Mouse (Mus musculus): ENCODE results near the gene Cdh23. TPM values are rescaled to one million over a fixed set of nuclear protein-coding genes. Genes with fewer than 3 reads are reported as not detected.
A peak's percentile ranks its signal among the peaks of the same experiment; 100 is the strongest.

Gene Cdh23
- polyA plus RNA-seq, 1 experiment from 2014 or later = 4.7 TPM

- H3K9ac ChIP-seq (ENCODE audit: low read depth, low read length) = no peak overlapping the region
Measured at GRCm38 (mm10) chr10:60304854-60305628, 391.2 kb downstream of the Cdh23 start.

DNA sequence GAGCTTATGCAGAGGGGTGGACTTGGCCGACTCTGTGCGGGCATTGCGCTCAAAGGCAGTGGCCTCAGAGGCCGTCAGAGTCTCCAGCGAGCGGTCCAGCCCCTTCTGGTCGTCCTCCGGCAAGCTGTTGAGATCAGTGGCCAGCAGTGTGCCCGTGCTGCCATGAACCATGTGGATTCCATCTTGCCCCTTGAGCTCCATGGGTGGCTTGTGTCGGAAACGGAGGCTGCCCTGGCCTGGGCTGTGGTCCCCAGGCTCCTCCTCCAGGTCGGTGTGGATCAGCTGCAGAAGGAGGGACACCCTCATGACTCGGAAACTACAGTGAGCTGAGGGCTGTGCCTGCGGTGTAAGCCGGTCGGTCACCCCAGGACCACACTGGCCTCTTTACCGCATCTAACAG is 392.9 kb downstream of the Cdh23 start:
- H3K9me3 ChIP-seq (replicated peaks; ENCODE audit: control insufficient read depth, low read length, poor library complexity, severe bottlenecking) = no peaks in the 10 kb centered on the region
- H3K36me3 ChIP-seq (ENCODE audit: control insufficient read depth, insufficient read depth, low read length) = peaks cover 29% of the 10 kb centered on the region
- no peaks in the 10 kb centered on the region for H3K27me3 ChIP-seq (ENCODE audit: control insufficient read depth, insufficient read depth, low read depth, low read length)
- WGBS = 84% methylated on average over 17 of the region's 17 CpGs
- H3K27ac ChIP-seq (ENCODE audit: low read length) = no peak overlapping the region
- no peak for ATAC-seq
- no peaks in the 10 kb centered on the region for H3K4me1 ChIP-seq (ENCODE audit: control insufficient read depth, insufficient read depth, low read length)
- no peak overlapping the region for H3K4me2 ChIP-seq (ENCODE audit: low read length)
- no peak overlapping the region for H3K4me3 ChIP-seq (ENCODE audit: low read depth, low read length)
- H3K9ac ChIP-seq (ENCODE audit: low read depth, low read length) = no peak overlapping the region

More at GRCm38 (mm10) chr10:60304854-60305628, 391.2 kb downstream of the Cdh23 start:
- Histone ChIP-seq H3K4me2 (ENCODE audit: low read length) (no peak overlapping the region), H3K27ac (ENCODE audit: low read length) (no peak overlapping the region), H3K27me3 (ENCODE audit: control insufficient read depth, insufficient read depth, low read depth, low read length) (no peaks in the 10 kb centered on the region), H3K4me1 (ENCODE audit: control insufficient read depth, insufficient read depth, low read length) (no peaks in the 10 kb centered on the region), H3K36me3 (ENCODE audit: control insufficient read depth, insufficient read depth, low read length) (peaks cover 15% of the 10 kb centered on the region), H3K4me3 (ENCODE audit: low read depth, low read length) (no peak overlapping the region), H3K9me3 (replicated peaks; ENCODE audit: control insufficient read depth, low read length, poor library complexity, severe bottlenecking) (no peaks in the 10 kb centered on the region)
- peak; percentile 84 for ATAC-seq
- whole genome bisulfite sequencing = 64% methylated on average over 15 of the region's 15 CpGs

DNA sequence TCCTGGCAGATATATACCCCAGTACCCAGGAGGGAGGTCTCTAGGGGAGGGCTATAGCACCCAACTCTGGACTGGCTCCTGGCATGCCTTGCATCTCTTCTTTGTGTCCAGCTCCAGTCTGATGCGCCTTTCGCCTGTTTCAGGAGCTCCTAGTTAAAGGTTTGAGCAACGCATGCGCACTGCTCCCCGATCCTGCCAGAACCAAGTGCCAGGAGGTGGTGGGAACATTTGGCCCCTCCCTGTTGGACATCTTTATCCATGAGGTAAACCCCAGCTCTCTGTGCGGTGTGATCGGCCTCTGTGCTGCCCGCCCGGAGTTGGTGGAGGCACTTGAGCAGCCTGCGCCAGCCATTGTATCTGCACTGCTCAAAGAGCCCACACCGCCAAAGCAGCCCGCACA is 396.7 kb downstream of the Cdh23 start:
- peaks cover 42% of the 10 kb centered on the region for H3K36me3 ChIP-seq (ENCODE audit: control insufficient read depth, insufficient read depth, low read length)
- H3K4me1 ChIP-seq (ENCODE audit: control insufficient read depth, insufficient read depth, low read length) = no peaks in the 10 kb centered on the region
- no peak overlapping the region for H3K9ac ChIP-seq (ENCODE audit: low read depth, low read length)
- H3K27me3 ChIP-seq (ENCODE audit: control insufficient read depth, insufficient read depth, low read depth, low read length) = no peaks in the 10 kb centered on the region
- H3K4me3 ChIP-seq (ENCODE audit: low read depth, low read length) = no peak overlapping the region
- no peak overlapping the region for H3K27ac ChIP-seq (ENCODE audit: low read length)
- 97% methylated on average over 12 of the region's 12 CpGs for WGBS
- no peaks in the 10 kb centered on the region for H3K9me3 ChIP-seq (replicated peaks; ENCODE audit: control insufficient read depth, low read length, poor library complexity, severe bottlenecking)
- ATAC-seq = no peak
- H3K4me2 ChIP-seq (ENCODE audit: low read length) = no peak overlapping the region

DNA sequence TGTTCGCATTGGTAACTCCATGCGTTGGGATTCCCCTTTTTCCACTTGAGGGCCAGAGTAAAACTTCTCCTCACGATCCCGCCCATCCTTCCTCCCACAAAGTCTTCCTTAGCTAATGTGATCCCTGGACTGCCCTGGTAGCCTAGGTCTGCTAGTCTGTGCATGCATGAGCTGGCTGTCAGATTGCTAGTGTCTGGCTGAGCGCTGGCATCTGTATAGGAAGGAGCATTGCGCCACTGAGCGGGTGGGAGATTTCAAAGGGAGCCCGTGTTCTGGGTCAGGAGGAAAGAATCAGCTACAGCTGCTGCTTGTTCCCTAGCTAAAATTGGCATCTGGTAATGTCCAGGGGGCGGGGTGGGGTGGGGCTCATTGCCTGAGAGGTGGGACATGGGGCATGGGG is 400.3 kb downstream of the Cdh23 start:
- 85% methylated on average over 9 of the region's 9 CpGs for WGBS
- H3K9ac ChIP-seq (ENCODE audit: low read depth, low read length) = no peak overlapping the region

GRCm38 (mm10) chr10:60295356-60295755 is 400.9 kb downstream of the Cdh23 start:
- no peak for ATAC-seq
- Histone ChIP-seq H3K27ac (ENCODE audit: low read length) (no peak overlapping the region), H3K36me3 (ENCODE audit: control insufficient read depth, insufficient read depth, low read length) (peaks cover 45% of the 10 kb centered on the region), H3K9me3 (replicated peaks; ENCODE audit: control insufficient read depth, low read length, poor library complexity, severe bottlenecking) (no peaks in the 10 kb centered on the region), H3K9ac (ENCODE audit: low read depth, low read length) (no peak overlapping the region), H3K27me3 (ENCODE audit: control insufficient read depth, insufficient read depth, low read depth, low read length) (no peaks in the 10 kb centered on the region), H3K4me1 (ENCODE audit: control insufficient read depth, insufficient read depth, low read length) (no peaks in the 10 kb centered on the region), H3K4me2 (ENCODE audit: low read length) (no peak overlapping the region), H3K4me3 (ENCODE audit: low read depth, low read length) (no peak overlapping the region)
- 94% methylated on average over 3 of the region's 3 CpGs for WGBS

More for the DNA sequence above, 400.3 kb downstream of the Cdh23 start:
- H3K27me3 ChIP-seq (ENCODE audit: control insufficient read depth, insufficient read depth, low read depth, low read length) = no peaks in the 10 kb centered on the region
- H3K9me3 ChIP-seq (replicated peaks; ENCODE audit: control insufficient read depth, low read length, poor library complexity, severe bottlenecking) = no peaks in the 10 kb centered on the region
- H3K4me2 ChIP-seq (ENCODE audit: low read length) = no peak overlapping the region
- H3K27ac ChIP-seq (ENCODE audit: low read length) = no peak overlapping the region
- no peaks in the 10 kb centered on the region for H3K4me1 ChIP-seq (ENCODE audit: control insufficient read depth, insufficient read depth, low read length)
- no peak overlapping the region for H3K4me3 ChIP-seq (ENCODE audit: low read depth, low read length)
- no peak for ATAC-seq
- H3K36me3 ChIP-seq (ENCODE audit: control insufficient read depth, insufficient read depth, low read length) = peaks cover 52% of the 10 kb centered on the region

- ATAC-seq = no peak
- Histone ChIP-seq H3K4me3 (ENCODE audit: low read depth, low read length) (no peak overlapping the region), H3K36me3 (ENCODE audit: control insufficient read depth, insufficient read depth, low read length) (peaks cover 40% of the 10 kb centered on the region), H3K9me3 (replicated peaks; ENCODE audit: control insufficient read depth, low read length, poor library complexity, severe bottlenecking) (no peaks in the 10 kb centered on the region), H3K9ac (ENCODE audit: low read depth, low read length) (no peak overlapping the region), H3K27me3 (ENCODE audit: control insufficient read depth, insufficient read depth, low read depth, low read length) (no peaks in the 10 kb centered on the region), H3K4me2 (ENCODE audit: low read length) (no peak overlapping the region), H3K27ac (ENCODE audit: low read length) (no peak overlapping the region), H3K4me1 (ENCODE audit: control insufficient read depth, insufficient read depth, low read length) (0 out of 2 replicates have a peak, but pooled peaks cover under 1% of the 10 kb centered on the region)
- WGBS = 90% methylated on average over 7 of the region's 7 CpGs
Measured at GRCm38 (mm10) chr10:60294621-60295020, 401.7 kb downstream of the Cdh23 start.

DNA sequence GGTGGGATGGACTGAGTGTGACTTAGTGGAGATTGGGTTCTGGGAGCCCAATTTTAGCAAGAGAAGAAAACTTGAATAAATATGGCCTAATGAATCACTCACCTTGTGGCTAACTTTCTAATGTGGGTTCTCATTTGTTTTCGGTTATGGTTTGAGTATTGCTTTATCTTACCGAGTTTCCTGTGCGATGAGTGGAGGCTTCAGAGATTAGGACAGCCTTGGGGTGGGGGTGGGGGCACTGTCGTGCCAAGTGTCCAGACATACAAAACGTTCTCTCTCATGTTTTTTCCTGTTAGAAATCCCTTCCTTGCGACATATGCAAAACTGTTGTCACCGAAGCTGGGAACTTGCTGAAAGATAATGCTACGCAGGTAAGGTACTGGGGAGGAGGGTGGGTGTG is 404.1 kb downstream of the Cdh23 start:
- ATAC-seq = no peak
- 91% methylated on average over 8 of the region's 8 CpGs for WGBS
- H3K9me3 ChIP-seq (replicated peaks; ENCODE audit: control insufficient read depth, low read length, poor library complexity, severe bottlenecking) = no peaks in the 10 kb centered on the region
- no peak overlapping the region for H3K4me2 ChIP-seq (ENCODE audit: low read length)
- peaks cover 11% of the 10 kb centered on the region for H3K4me1 ChIP-seq (ENCODE audit: control insufficient read depth, insufficient read depth, low read length)
- no peak overlapping the region for H3K9ac ChIP-seq (ENCODE audit: low read depth, low read length)
- H3K27ac ChIP-seq (ENCODE audit: low read length) = no peak overlapping the region
- H3K36me3 ChIP-seq (ENCODE audit: control insufficient read depth, insufficient read depth, low read length) = peaks cover 26% of the 10 kb centered on the region
- no peak overlapping the region for H3K4me3 ChIP-seq (ENCODE audit: low read depth, low read length)
- H3K27me3 ChIP-seq (ENCODE audit: control insufficient read depth, insufficient read depth, low read depth, low read length) = no peaks in the 10 kb centered on the region

DNA sequence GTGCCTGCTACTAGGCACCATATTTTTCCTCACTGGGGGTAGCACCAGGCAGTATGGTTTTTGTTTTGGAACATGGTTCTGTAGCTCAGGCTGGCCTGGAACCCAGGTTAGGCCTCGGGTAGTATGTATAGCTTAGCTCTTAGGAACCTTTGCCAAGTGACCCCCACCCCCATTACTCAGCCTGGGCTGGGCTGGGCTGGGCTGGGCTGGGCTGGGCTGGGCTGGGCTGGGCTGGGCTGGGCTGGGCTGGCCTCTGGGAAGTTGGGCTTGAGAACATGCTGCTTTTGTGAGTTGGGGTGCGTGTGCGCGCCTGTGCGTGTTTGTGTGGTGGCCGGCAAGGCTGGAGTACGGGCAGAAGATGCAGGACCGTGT is 405.6 kb downstream of the Cdh23 start:
- H3K4me2 ChIP-seq (ENCODE audit: low read length) = no peak overlapping the region
- H3K9ac ChIP-seq (ENCODE audit: low read depth, low read length) = no peak overlapping the region
- H3K27me3 ChIP-seq (ENCODE audit: control insufficient read depth, insufficient read depth, low read depth, low read length) = no peaks in the 10 kb centered on the region
- no peaks in the 10 kb centered on the region for H3K9me3 ChIP-seq (replicated peaks; ENCODE audit: control insufficient read depth, low read length, poor library complexity, severe bottlenecking)
- WGBS = 82% methylated on average over 8 of the region's 8 CpGs
- no peak overlapping the region for H3K27ac ChIP-seq (ENCODE audit: low read length)
- H3K36me3 ChIP-seq (ENCODE audit: control insufficient read depth, insufficient read depth, low read length) = peaks cover 22% of the 10 kb centered on the region
- no peak for ATAC-seq
- no peak overlapping the region for H3K4me3 ChIP-seq (ENCODE audit: low read depth, low read length)
- peaks cover 26% of the 10 kb centered on the region for H3K4me1 ChIP-seq (ENCODE audit: control insufficient read depth, insufficient read depth, low read length)

- H3K27ac ChIP-seq (ENCODE audit: low read length) = no peak overlapping the region
- H3K4me3 ChIP-seq (ENCODE audit: low read depth, low read length) = no peak overlapping the region
- H3K9me3 ChIP-seq (replicated peaks; ENCODE audit: control insufficient read depth, low read length, poor library complexity, severe bottlenecking) = no peaks in the 10 kb centered on the region
- H3K27me3 ChIP-seq (ENCODE audit: control insufficient read depth, insufficient read depth, low read depth, low read length) = no peaks in the 10 kb centered on the region
- 69% methylated on average over 7 of the region's 7 CpGs for WGBS
- no peak overlapping the region for H3K9ac ChIP-seq (ENCODE audit: low read depth, low read length)
- peaks cover 22% of the 10 kb centered on the region for H3K36me3 ChIP-seq (ENCODE audit: control insufficient read depth, insufficient read depth, low read length)
- no peak for ATAC-seq
- H3K4me2 ChIP-seq (ENCODE audit: low read length) = no peak overlapping the region
- H3K4me1 ChIP-seq (ENCODE audit: control insufficient read depth, insufficient read depth, low read length) = peaks cover 32% of the 10 kb centered on the region
Measured at GRCm38 (mm10) chr10:60290026-60290738, 406.1 kb downstream of the Cdh23 start.
